Mouse (Mus musculus) liver (tissue): ENCODE measurements around the gene Bahcc1.

Source experiments
- DNase-seq: peaks from one replicate; pipeline ENCODE4 v3.0.0-alpha.2; 2020; ENCODE audit warnings: mixed read lengths

Bahcc1 gene

DNA sequence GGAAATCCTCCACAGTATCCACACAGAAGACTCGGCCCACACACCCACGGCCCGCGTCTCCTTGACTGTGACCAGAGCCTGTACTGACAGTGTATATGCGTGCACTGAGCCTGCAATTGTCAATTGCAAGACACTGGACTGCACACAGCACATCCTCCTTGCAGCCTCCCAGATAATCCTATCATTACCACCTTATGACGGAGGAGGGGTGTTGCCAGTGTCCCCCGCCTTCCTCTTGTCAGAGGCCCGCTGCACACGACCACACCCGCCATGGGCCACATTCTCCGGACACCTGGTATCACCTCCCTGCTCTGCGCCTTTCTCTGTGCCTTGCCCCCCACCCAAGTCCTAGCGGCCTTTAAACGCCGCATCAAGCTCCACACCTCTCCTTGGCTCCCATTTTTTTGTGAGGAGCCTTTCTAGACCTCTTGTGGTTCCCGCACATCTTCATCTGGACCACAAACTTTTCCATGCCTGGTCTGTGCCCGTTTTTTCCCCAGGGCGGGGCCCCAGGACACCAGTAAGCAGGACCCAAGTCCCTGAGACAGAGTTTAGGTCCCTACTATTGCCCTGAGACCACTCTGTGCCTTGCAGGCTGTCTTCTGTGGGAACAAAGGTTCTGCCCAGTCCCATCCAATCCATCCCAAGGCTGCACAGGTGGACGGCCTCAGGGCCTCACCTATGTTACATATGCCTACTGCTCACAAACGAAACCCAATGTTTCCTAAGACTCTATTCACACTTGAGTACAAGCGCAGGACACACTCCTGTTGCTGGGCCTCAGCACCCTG is 71.0 kb downstream of the Bahcc1 start:
- DNase-seq: peak; percentile 88

DNA sequence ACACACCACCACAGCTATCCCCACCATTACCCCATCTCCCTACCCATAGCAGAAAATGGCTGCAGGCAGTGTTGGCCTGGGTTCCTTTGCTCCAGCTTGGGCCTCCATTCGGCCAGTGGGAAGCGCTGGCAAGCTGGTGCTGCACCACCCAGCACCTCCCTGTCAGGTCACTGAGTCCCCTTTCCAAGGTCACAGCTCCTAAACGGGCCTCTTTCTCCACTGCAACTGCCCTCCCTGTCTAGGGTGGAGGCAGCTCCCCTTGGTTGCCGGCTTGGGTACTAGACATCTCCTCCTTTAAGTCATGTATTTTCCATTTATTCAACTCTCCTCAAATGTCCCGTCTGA is 71.6 kb downstream of the Bahcc1 start:
- DNase-seq: peak; percentile 59

DNA sequence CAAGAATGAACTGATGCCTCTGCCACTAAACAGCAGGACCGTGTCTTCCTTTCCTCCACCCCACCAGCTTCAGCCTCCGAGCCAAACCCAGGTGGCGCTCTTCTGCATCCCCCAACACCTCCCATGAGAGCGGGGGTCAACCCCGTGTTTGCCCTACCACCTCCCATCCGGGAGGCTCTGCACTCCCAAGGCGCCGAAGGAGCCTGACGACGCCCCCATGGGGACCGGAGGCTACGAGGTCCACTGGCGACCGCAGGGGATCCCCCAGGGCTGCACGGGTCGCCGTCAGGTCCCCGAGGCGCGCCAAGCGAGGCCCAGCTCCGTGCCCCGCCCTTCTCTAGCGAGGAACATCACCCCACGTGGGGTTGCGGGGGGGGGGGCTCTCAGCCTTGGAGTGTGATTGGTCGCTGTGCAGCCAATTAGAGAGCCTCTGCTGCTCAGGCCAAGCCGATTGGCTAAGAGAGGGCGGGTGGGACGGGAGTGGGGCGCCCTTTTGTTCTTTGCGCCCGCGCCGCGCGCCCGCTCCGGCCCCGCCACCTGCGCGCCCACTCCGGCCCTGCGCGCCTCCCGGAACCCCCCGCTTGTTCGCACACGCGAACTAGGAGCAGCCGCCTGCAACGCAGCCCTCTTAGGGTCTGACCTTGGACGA is 72.3 kb downstream of the Bahcc1 start:
- peak; percentile 98 for DNase-seq

DNA sequence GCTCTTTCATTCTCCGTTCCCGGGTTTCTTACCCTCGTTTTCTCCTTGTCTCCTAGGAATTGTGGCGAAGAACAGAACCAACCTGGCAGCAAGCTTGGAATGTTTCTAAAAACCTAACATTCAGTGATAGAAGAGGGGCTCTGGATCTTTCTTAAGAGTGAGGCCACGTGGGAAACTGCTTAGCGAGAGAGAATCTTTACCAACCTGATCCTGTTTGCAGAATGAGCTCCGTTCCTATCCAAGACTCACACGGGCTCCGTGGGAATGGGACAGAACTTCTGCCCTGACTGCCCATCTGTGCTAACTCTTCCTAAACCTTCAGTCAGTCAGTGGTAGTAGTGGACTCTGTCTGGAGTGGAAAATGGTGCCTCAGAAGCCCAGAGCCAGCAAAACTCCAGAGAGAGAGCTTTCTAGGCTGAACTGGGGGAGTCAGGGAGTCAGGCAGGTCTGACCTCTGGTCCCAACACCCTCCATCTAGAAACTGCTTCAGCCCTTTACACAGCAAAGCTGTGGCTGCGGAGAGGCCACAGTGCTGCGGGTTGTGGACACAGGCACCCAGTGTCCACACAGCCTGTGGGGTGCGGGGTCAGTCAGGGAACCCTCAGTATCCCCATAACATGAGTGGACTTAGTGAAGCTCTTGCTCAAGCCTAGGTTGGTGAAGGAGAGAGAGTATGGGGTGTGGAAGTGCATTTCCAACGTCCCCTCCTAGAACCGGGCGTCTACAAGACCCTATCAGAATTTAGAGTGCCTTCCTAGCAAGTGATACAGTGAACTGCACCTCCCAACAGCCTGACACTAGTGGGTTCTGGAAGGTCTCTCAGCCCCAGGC is 73.0 kb downstream of the Bahcc1 start:
- DNase-seq: no peak

DNA sequence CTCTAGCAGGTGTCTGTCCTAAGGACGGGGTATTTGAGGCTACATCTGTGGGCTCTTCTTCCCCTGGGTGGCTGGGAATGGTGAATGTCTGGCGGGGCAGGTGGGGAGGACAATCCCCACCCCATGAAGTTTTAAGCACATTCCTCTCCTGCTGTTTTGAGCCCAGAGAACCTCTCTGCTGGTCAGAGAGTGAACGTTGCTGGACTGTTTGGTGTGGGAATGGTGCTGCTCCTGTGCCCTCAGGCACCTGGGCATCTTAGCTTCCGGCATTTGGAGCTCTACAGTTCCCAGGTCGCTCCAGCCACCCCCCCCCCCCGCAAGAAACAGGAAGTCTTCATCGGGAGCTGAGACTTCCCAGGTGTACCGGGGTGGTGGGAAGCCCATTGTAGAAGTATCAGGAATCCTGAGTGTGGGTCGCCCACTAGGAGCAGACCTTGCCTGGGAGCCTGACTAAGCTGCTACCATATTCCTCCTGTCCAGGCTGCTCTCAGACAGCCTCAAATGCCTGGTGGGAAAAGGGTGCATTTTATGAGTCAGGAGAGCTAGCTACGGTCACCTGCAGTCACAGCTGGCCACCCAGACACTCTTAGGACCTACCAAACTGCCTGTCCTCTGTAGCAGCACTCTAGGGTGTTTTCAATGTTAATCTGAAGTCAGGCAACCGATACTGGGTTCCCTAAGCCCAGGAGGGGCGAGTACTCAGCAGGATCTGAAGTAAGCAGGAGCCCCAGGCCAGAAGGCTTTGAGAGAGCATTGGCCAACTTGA is 73.8 kb downstream of the Bahcc1 start:
- no peak for DNase-seq

DNA sequence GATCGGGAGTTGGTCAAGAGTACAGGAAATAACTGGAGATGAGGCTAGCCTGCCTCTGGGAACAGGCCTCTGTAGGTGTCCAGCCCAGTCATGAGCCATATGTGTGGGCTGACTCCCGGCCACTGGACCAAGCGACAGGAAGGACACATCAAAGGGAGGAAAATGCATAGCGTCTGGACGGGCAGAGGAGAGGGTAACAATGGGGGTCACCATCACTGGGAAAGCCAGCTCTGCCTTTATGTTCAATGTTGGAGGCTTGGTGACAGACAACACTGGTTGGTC is 74.3 kb downstream of the Bahcc1 start:
- DNase-seq: peak; percentile 5

DNA sequence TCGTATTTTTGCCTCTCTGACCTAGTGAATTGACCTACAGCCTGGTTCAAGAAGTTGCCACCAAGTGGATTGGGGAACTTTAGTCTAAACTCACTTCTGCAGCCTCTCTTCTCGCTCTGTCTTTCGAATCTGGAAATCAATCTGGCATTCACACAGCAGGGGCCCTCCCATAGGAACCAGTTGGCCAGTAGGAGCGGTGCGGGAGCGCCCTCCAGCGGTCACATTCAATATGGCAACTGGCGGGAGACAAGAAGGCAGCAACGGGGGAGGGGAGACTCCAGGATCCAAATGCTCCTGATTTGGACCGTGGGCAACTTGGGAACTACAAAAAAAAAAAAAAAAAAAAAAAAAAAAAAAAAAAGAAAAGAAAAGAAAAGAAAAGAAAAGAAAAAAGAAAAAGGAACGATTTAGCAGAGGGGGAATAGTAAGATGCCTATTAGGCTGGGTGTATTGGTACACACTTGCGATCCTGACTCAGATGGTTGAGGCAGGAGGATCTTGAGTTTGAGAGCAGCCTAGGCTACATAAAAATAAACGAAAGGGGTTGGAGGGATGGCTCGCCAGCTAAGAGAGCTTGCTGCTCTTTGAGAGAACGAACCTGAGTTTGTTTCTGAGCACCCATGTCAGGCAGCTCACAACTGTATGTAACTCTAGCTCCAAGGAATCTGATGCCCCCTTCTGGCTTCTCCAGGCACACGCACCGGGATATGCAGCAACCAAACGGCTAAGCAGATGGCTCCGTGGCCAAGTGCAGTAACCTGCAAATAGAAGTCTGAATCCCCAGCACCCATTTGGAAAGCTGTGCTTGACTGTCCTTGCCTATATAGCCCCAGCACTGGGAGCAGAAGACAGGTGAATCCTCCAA is 75.1 kb downstream of the Bahcc1 start:
- DNase-seq: peak; percentile 91

DNA sequence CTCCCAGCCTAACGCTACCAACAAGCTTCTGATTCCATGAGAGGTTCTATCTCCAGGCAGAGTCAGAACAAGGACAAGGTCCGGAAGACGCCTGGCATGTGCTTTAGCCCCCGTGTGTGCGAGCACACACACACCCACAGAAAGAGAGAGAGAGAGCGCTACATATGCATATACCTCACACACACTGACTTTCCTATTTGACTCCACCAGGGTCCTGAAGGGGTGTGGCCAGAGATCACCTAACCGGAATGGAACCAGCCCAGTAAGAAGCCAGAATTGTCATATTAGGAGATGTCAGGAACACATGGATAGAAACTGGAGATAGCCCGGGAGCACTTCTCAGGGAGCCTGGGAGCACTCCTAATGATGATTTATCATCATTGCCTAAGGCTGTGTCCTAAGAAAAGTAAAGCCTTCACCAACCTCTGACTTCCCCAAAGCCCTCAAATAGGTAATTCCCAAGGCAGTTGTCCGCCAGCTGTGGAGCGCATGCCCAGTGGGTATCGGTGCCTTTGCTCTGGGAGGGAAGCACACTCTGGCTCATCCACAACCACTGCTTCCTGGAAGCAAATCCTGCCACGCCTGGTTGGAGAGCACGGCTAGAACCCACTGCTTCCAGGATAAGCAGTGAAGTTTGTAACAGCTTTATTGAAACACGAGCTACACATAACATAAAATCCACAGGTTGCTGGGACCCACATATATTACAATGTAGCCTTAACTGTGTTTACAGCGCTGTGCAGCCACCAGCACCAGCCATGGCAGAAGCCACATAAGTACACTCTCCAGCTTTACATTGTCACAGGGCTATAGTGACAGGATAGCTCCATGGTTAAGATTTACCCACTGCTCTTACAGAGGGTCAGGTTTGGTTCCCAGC is 75.9 kb downstream of the Bahcc1 start:
- DNase-seq: peak; percentile 2

DNA sequence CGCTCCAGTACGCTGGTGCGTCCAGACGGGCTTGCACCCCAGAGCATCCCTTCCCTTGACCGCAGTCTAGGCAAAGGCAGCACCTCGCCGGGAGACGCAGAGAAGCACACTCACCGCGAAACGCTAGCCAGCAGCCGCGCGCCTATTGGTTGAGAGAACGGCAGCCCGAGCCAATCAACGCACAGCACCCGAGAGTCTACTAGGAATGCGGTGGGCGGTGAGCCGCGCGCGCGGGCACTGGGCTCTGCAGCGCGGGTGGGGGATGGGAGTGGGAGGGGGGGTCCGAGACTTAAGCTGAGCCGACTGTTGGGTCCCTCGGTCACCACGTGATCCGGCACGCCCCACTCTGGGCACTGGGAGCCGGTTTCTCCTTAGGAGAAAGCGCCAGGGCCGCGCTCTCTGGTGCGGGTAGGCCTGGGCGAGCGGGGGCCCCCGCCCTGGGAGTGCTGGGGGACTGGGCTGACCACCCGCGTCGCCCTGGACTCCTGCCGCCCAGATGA is 78.1 kb downstream of the Bahcc1 start:
- peak; percentile 94 for DNase-seq

DNA sequence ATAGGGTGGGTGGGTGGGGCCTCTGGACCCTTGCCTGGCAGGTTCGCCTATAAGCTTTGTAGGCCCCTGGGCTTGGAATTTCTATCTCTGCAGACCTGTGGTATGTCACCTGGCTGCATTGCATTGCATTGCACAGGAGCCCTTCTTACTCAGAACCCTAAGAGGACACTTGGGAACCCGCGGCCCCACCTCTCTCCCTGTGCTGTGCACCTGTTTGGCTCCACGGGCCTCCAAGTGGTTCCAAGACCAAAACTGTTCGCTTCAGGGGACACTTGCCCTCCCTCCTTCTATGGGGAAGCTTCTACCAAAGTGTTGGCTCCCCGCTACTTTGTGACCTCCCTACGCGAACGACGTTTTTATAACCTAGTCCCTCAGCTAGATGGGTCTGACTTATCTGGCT is 78.8 kb downstream of the Bahcc1 start:
- DNase-seq: peak; percentile 5

DNA sequence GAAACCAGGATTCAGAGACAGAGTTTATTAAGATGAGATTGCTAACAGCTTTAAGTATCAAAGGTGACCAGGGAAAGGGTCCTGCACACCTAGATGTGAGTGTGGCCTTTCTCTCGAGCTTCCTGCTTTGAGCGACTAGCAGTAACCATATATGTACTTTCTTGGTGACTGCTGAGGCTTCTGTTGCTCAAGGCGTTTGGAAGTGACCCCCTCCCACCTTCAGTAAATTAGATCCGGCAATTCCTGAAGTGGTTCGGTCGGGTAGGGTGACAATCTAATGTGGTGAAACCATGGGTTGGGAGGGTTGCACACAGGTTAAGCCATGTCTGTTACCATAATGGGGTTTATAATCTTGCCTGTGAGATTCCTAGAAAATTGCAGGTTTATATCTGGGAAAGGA is 79.3 kb downstream of the Bahcc1 start:
- peak; percentile 1 for DNase-seq

DNA sequence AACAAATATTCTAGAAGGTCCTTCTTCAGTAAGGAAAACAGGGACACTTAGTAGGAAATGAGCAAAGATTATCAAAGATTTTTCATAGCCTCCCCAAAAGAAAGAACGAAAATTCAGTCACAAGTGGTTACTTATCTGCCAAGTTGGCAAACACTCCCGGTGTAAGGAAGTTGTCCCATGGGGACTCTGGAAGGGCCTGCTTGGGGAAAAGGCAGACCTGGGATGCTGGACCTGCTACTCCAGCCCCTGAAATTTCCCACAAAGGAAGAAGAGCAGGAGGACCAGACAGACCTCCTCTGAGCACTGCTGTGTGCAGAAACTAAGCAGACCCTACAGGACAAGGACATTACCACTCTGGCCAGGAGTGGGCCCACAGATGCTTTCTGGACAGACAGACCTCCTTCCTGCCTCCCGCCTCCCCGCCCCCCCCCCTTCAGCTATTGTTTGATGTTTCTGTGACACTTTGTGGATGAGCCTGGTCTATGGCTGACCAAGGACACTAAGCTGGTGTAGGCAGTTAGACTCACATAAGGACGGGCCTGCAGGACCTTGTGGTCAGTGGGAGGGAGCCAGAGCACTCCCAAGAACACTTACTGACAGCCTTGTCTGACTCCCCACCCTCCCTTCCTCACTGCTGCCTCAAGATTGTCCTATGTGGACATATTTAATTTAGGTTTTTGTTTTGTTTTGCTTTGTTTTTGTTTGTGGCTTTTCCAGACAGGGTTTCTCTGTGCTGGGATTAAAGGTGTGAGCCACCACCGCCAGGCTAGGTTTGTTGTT is 81.3 kb downstream of the Bahcc1 start:
- DNase-seq: peak; percentile 1

DNA sequence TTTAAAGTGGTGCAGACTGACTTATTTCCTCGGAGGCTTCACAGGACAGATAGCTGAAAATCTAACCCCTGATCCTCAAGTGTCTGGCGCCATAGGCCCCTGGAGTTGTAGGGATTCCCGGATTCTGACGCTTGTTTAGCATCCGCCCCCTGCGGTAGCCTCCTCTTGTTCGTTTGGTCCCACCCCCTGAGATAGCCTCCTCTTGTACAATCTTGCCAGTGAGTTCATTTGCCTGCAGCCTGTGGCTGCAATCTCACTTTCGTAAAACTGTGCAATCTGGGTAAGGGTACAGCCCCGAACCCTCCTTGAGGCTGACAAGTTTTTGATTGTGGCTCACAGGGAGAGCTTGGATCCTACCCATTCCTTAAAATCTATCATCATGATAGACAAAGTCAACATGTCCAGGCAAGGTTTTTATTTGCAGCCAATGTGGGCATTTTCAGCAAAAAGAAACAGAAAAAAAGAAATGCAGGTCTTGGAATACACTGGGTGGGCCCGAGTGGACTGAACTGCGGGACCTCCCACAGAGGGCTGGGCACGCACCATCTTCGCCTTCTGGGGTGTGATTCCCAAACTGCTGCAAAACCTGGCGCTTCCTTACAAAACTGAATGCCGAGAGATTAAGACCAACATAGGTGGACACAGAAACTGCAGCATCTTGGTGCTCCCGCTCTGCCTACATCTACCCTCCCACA is 82.1 kb downstream of the Bahcc1 start:
- peak; percentile 4 for DNase-seq

DNA sequence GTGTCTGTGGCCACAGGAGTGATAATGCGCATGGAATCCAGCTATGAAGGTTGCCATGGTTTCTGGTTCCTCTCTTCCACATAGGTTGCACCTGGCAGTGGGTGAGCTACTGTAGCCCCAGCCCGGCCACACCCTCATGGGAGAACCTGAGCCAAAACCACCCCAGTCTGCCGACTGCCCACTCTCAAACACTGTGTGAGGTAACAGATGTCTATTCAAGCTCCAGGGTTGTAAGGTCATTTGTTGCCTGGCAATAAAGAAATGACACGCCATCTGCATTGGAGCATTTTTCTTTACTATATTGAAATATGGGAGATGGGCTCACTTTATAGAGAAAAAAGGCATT is 82.6 kb downstream of the Bahcc1 start:
- peak; percentile 36 for DNase-seq

DNA sequence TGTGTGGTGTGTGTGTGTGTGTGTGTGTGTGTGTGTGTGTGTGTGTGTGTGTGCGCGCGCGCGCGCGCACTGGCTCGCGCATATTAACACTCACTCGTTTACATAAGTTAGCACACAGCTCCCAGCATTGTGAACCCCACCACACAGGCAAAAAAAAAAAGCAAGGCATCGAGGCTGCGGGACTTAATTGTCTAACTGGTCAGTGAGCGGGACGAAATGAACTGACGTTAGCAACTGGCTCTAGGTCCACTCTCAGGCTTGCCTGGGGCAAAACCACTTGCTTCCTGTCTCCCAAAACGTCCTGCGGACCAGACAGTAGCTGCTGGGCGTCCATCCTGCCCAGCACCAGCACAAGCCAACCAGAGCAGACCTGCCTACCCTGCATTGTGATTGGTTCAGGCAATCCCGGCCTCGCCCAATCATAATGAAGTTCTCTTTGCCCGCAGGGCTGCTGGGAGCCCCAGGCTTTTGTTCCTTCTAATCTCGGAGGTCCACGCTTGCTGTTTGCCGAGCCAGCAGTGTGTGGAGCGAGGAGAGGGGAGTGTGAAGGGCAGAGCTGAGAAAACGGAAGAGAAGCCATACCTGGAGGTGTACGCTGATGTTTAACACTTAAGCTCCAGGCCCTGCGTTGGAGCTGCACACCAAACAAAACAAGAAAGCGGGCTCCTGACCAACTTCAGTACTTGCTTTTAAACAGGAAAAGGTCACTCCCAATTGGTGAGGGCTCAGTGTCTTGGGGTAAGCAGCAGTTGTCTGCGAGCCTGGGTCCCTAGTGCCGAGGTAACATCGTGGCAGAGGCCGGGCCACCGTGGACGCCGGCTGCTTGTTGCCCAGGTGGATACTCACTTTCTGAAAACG is 83.3 kb downstream of the Bahcc1 start:
- peak; percentile 94 for DNase-seq

DNA sequence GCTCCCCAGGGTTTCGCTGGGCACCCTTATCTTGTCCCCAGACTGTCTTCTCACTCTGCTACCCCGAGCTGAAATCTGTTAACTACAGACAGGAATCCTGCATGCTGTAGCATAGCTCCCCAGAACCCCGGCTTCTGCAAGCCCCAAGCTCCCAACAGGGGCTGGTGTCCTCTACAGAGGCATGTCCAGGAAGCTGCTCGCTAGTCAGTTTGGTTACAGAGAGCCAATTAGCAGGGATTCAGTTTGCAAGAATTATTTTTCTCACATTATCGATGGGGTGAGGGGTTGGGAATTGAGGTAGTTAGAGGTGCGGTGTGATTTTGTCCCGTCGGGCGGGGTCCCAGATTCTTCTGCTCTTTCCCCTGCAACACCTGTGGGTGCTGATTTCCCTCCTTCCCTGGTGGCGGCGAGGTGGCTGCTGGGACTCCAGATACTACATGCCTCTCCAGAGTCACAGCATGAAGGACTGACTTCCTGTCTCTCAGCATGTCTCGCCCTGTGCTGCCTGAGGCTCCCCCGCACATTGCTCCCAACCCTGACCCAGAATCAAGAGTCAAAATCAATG is 84.0 kb downstream of the Bahcc1 start:
- DNase-seq: peak; percentile 50

DNA sequence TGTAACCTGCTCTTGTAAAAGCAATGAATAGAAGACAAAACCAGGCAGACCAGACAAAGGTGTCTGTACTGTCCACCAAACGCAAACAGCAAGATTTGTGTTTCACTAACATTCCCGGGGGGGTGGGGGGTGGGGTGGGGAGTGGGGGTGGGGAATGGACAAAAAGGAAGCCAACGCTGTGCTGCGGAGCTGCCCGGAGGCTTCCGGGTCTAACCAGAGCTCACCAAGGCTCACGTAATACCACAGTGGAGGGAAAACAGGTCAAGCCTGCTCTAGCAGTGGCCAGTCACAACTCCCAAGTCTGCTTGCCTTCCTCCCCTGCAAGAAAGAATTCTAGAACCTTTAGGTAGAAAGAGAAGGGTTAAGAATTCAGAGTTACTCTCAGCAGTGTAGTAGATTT is 84.7 kb downstream of the Bahcc1 start:
- peak; percentile 3 for DNase-seq

DNA sequence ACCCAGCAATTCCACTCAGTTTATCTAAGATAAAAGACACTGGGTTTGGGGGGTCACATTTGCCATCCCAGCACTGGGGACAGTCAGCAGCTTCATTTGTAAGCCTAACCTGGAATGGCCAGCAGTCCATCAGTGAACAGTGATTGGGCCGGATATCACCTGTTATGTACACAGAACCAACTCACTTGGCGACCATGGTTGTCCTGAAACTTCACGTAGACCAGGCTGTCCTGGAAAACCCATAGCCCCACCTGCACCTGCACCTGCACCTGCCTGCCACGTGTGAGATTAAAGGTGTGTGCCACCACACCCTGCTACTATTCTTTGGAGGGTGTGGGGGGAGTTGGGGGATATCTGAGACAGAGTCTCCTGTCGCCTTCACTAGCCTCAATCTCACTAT is 86.6 kb downstream of the Bahcc1 start:
- peak; percentile 1 for DNase-seq
